Mouse (Mus musculus) liver, embryonic 12.5 days (tissue): Measurements from ENCODE around the gene Helq. TPM values are rescaled to one million over a fixed set of nuclear protein-coding genes. Genes with fewer than 3 reads are reported as not detected.

Source experiments
- ATAC-seq: fragments of 200-750 bp; cut with Nextera tagmentation; 2 replicates; pipeline ENCODE4 v1.8.0; 2017; ENCODE audit warnings: moderate number of reproducible peaks, mild to moderate bottlenecking, moderate library complexity
- H3K27ac ChIP-seq: fragments of 300-500 bp; sonication (generic); 2 replicates; pipeline ENCODE4 v1.5.1; 2016; ENCODE audit warnings: mild to moderate bottlenecking
- H3K27me3 ChIP-seq: fragments of 300-500 bp; sonication (generic); replicated peaks from 2 replicates; pipeline ENCODE4 v1.6.1; 2016; ENCODE audit warnings: mild to moderate bottlenecking, moderate library complexity
- H3K36me3 ChIP-seq: fragments of 300-500 bp; sonication (generic); 2 replicates; pipeline ENCODE4 v1.6.1; 2016; ENCODE audit warnings: mild to moderate bottlenecking, moderate library complexity
- H3K4me1 ChIP-seq: fragments of 300-500 bp; sonication (generic); 2 replicates; pipeline ENCODE4 v1.6.1; 2016
- H3K4me2 ChIP-seq: fragments of 300-500 bp; sonication (generic); 2 replicates; pipeline ENCODE4 v1.6.1; 2016; ENCODE audit warnings: mild to moderate bottlenecking, moderate library complexity
- H3K4me3 ChIP-seq: fragments of 300-500 bp; sonication (generic); 2 replicates; pipeline ENCODE4 v1.5.1; 2016; ENCODE audit warnings: mild to moderate bottlenecking, moderate library complexity
- H3K9ac ChIP-seq: fragments of 300-500 bp; sonication (generic); 2 replicates; pipeline ENCODE4 v1.6.1; 2016; ENCODE audit warnings: mild to moderate bottlenecking, moderate library complexity
- H3K9me3 ChIP-seq: fragments of 300-500 bp; sonication (generic); replicated peaks from 2 replicates; pipeline ENCODE4 v1.6.1; 2016; ENCODE audit warnings: mild to moderate bottlenecking, moderate library complexity
- WGBS: fragments of 180-500 bp; shearing (Covaris S2); methylation state at CpG from one replicate; pipeline ENCODE4 v1.1.7; 2016; ENCODE audit not compliant: insufficient replicate concordance; 5-methylcytosine and 5-hydroxymethylcytosine counted together
- polyA plus RNA-seq: library from polyadenylated mRNA; unstranded; fragments of >200 nt; fragmentation: Nextera tagmentation; extraction: Ambion mirVana; gene quantifications from 2 replicates; pipeline ENCODE4 v1.2.1, GENCODE M21; 2016

The Helq gene
- polyA plus RNA-seq, 1 experiment from 2014 or later, result 22.2 TPM

DNA sequence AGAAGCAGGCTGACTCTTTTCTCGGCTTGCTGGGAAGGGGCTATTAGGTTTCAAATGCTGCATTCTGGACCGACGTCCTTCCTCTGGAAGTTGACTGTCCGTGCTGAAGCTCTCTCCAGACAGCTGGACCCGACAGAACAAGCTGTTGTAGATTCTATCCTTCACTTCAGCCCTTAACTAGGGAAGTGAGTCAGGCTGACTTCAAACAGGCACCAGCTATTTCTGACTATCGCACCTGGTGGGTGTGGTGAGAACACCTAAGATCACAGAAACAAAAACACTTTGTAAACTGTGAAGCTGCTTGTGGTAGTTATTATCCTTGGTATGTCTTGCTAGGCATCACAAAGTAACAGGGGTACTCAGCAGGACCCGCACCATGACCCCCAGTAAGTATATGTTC lies 28.1 kb upstream of the Helq start:
- H3K4me1 ChIP-seq, result peaks cover under 1% of the 10 kb centered on the region; the same call in 1 of the 2 replicates
- H3K9me3 ChIP-seq, result no peaks in the 10 kb centered on the region
- no peaks in the 10 kb centered on the region; the same call in 1 of the 2 replicates for H3K27me3 ChIP-seq
- WGBS, result 63% methylated on average over 7 of the region's 7 CpGs
- H3K36me3 ChIP-seq, result no peaks in the 10 kb centered on the region
- no peak overlapping the region for H3K4me2 ChIP-seq
- no peak overlapping the region for H3K4me3 ChIP-seq
- no peak overlapping the region for H3K9ac ChIP-seq
- ATAC-seq, result no peak
- H3K27ac ChIP-seq, result no peak overlapping the region

DNA sequence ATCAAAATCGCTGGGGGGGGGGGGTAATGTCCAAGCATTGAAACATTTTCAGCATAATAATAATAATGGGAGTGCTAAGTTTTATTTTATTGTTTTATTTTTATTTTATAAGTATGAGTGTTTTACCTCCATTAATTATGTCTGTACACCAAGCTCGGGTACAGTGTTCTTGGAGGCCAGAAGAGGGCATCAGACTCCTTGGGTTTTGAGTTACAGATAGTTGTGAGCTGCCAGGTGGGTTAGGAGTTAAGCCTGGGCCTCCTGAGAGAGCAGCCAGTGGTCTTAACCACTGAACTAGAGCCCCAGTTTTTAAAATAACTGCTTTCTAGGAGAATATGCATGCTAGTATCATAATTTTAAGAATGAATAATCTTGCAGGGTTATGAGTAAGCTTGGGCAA lies 27.6 kb upstream of the Helq start:
- H3K27ac ChIP-seq, result no peak overlapping the region
- H3K4me3 ChIP-seq, result no peak overlapping the region
- no peak overlapping the region for H3K9ac ChIP-seq
- no peak overlapping the region for H3K4me2 ChIP-seq
- 15% methylated on average over 2 of the region's 2 CpGs for WGBS
- H3K27me3 ChIP-seq, result no peaks in the 10 kb centered on the region; the same call in 1 of the 2 replicates
- peaks cover 6% of the 10 kb centered on the region; the same call in 1 of the 2 replicates for H3K4me1 ChIP-seq
- H3K36me3 ChIP-seq, result no peaks in the 10 kb centered on the region
- H3K9me3 ChIP-seq, result no peaks in the 10 kb centered on the region
- ATAC-seq, result no peak

DNA sequence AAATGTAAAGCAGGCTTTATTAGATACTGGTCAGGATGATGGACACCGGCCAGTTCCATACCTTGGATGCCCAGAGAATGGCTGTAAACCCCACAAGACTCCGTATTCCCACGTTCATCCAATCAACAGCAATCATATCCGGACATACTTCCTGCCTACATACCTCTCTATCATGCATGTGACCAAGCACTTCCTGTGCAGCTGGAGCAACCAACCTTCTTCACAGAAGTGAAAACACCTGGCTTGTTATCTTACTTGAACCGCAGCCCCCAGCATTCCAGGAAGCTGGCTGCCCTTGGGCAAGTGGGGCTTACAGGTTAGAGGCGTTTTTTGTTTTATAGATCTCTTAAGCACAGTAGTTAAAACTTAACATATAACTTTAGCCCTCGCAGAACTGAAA lies 24.4 kb upstream of the Helq start:
- Histone ChIP-seq H3K9ac (no peak overlapping the region), H3K4me3 (no peak overlapping the region), H3K27me3 (no peaks in the 10 kb centered on the region; the same call in 1 of the 2 replicates), H3K9me3 (no peaks in the 10 kb centered on the region), H3K4me2 (no peak overlapping the region), H3K36me3 (peaks cover 5% of the 10 kb centered on the region), H3K27ac (no peak overlapping the region), H3K4me1 (peaks cover 15% of the 10 kb centered on the region)
- no peak for ATAC-seq
- 54% methylated on average over 7 of the region's 7 CpGs for WGBS

DNA sequence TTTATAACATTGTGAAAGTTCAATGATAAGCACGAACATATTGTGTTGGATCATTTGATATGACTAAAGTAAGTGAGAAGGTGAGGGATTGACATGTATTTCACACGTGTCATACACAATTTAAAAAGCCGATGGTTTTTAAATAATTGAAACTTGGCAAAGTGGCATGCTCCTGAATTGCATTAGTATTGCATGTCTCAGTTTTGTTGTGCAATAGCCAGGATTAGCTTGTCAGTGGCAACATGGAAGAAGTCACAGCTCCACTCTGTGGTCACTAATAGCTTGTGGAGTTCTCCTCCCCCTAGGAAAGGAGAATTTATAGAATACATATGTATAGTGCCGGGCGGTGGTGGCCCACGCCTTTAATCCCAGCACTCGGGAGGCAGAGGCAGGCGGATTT lies 23.0 kb upstream of the Helq start:
- H3K36me3 ChIP-seq, result peaks cover 19% of the 10 kb centered on the region
- WGBS, result 71% methylated on average over 8 of the region's 8 CpGs

DNA sequence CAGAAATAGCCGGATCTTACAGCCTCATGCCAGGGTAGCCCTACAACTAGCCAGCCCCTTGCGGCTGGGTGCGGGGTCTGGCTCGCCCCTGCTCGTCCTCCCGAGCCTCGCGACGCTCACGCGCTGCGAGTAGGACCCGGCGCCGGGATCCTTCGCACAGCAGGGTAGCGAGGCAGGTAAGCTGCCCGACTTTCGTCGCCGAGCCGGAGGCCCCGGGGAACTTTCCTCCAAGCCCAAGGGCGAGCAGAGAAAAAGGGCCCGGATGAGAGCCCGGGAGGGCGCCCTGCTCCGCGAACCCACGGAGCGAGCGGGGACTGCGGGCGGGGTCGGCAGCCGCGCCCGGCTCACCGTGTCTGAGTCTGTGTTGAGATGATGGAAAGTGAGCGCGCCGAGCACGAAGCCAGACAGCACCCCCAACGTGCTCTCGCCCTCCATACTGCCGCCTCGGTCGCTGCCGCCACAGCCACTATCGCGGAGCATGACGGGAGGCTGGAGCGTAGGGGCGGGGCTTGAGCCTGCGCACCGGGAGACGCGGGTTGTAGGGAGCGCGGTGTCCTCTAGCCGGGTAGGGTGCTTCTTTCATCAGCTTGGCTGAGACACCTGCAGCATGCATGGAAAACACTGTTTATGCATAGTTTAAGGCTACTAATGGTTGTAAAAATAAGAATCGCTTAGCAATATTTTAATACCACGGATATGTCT lies 22.2 kb upstream of the Helq start, which contains the start of gene Abraxas1:
Gene Abraxas1, minus strand, starts transcription at position 483 of the 702 bp plus-strand sequence.
- peak; percentile 95 for ATAC-seq
- WGBS, result under 1% methylated on average over 63 of the region's 63 CpGs
- H3K9me3 ChIP-seq, result no peaks in the 10 kb centered on the region

More for the DNA sequence above, 23.0 kb upstream of the Helq start:
- no peak for ATAC-seq
- peak overlapping the region; percentile 97; the same call in 1 of the 2 replicates for H3K9ac ChIP-seq
- peaks cover 15% of the 10 kb centered on the region for H3K4me1 ChIP-seq
- H3K27ac ChIP-seq, result no peak overlapping the region
- H3K4me2 ChIP-seq, result peak overlapping the region; percentile 83
- H3K27me3 ChIP-seq, result no peaks in the 10 kb centered on the region
- no peaks in the 10 kb centered on the region for H3K9me3 ChIP-seq
- peak overlapping the region; percentile 86 for H3K4me3 ChIP-seq

DNA sequence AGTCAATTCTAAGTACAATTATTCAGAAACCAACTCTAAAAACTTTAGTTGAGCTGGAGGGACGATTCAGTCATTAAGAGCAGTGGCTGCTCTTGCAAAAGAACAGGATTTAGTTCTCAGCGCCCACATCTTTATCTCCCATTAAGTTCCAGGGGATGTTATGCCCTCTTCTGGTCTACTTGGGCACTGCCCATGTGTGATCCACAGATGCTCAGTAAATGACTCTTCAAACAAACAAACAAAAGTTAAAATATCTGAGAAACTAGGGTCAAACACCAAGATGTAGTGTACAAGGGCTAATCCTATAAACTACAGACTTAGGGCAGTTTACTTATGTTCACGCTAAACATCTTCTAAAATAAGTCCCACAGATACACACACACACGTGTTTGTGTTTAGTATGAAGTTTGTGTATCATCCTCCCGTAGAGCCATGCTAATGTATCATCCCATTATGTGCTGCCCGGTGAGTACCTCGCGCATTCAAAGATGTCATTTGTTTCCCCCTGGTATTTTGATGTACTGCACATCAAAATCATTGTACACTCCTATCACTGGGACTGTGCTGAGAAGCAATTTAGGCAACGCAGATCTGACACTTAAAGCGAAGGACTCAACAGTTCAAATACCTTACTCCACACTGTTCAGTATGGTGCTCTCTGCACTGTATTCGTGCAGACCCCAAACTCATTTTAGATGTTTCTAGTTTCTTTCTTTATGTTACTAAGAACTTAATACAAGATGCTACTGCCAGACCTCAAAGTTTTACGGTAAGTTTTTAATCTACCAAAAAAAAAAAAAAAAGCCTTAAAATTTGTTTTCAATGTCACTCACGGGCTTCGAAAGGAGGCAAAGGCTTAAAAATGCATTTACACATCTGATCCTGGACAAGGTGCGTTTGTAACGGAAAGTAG lies 21.4 kb upstream of the Helq start:
- Histone ChIP-seq H3K9ac (peak overlapping the region; percentile 97), H3K4me3 (peak overlapping the region; percentile 86), H3K27me3 (no peaks in the 10 kb centered on the region), H3K27ac (peak overlapping the region; percentile 87), H3K36me3 (peaks cover 30% of the 10 kb centered on the region), H3K9me3 (no peaks in the 10 kb centered on the region), H3K4me1 (peaks cover 15% of the 10 kb centered on the region), H3K4me2 (peak overlapping the region; percentile 83)
- ATAC-seq, result peak; percentile 63
- 22% methylated on average over 16 of the region's 16 CpGs for WGBS

More for the DNA sequence above, 22.2 kb upstream of the Helq start, which contains the start of gene Abraxas1:
- Histone ChIP-seq H3K36me3 (peaks cover 27% of the 10 kb centered on the region), H3K4me2 (peak within 1 kb of the TSS; percentile 83), H3K9ac (peak within 1 kb of the TSS; percentile 97), H3K4me3 (peak within 1 kb of the TSS; percentile 86), H3K27ac (peak within 1 kb of the TSS; percentile 87), H3K4me1 (peaks cover 15% of the 10 kb centered on the region), H3K27me3 (no peaks in the 10 kb centered on the region)

DNA sequence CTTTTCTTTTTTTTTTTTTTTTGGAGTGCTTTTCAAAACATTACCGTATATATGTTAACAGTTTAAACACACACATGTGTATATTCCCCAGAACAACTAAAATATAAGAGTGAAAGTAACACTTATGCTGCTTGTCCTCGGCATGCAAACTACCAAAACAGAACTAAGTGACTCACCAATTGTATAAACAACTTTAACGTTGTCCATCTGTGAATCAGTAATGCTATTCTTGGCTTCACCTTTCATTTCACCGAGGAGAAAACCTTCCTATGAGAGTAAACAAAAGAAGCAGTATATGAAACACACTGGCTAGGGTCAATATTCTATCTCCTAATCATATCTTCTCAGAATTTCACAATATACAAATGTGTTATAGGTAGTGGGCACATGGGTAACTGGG lies 19.9 kb upstream of the Helq start:
- Histone ChIP-seq H3K27ac (no peak overlapping the region), H3K4me1 (peaks cover 15% of the 10 kb centered on the region), H3K36me3 (peaks cover 43% of the 10 kb centered on the region), H3K27me3 (no peaks in the 10 kb centered on the region), H3K9me3 (no peaks in the 10 kb centered on the region), H3K4me3 (no peak overlapping the region), H3K9ac (no peak overlapping the region), H3K4me2 (no peak overlapping the region)
- WGBS, result 87% methylated on average over 4 of the region's 4 CpGs
- no peak for ATAC-seq

DNA sequence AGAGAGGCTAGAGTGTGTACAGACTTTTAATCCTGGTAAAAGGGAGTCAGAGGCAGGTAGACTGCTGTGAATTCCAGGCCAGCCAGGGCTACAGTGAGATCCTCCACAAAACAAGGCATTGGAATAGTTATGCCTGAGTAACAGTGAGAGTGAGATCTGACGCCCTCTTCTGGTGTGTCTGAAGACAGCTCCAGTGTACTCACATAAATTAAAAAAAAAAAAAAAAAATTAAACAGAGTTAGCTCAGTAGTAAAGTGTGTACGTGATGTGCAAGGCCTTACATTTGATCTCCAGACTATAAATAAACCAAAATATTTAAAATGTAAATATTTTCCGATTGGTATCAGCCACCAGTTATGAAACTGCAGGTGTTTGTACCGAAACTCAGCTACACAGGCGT lies 4.3 kb downstream of the Helq start:
- Histone ChIP-seq H3K9ac (no peak overlapping the region), H3K27me3 (no peaks in the 10 kb centered on the region), H3K27ac (no peak overlapping the region), H3K4me3 (no peak overlapping the region), H3K4me2 (no peak overlapping the region), H3K9me3 (no peaks in the 10 kb centered on the region), H3K36me3 (peaks cover 78% of the 10 kb centered on the region), H3K4me1 (peaks cover 21% of the 10 kb centered on the region)
- 74% methylated on average over 5 of the region's 5 CpGs for WGBS
- ATAC-seq, result no peak

DNA sequence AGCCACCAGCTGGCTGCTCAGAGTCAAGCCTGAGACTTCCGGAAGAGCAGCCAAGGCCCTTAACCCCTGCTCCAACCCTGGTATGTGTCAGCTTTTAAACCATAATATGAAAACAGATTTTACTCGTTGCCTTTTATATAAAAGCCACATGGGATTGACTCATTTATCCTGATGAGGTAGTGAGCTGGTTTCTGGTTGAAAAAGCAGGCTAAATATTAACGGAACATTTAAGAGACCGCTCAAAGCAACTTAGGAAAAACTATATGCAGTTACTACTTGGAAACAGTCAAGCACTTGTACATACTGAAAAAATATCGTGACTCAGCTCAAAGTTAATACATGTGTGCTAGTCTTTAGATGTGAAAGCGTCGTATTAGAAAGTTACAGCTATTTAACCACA lies 6.1 kb downstream of the Helq start:
- no peaks in the 10 kb centered on the region for H3K27me3 ChIP-seq
- H3K27ac ChIP-seq, result no peak overlapping the region
- H3K9me3 ChIP-seq, result no peaks in the 10 kb centered on the region
- 88% methylated on average over 7 of the region's 7 CpGs for WGBS
- no peak for ATAC-seq
- no peak overlapping the region for H3K4me2 ChIP-seq
- H3K4me3 ChIP-seq, result no peak overlapping the region
- H3K9ac ChIP-seq, result no peak overlapping the region
- H3K36me3 ChIP-seq, result peaks cover 97% of the 10 kb centered on the region
- H3K4me1 ChIP-seq, result peaks cover 14% of the 10 kb centered on the region

DNA sequence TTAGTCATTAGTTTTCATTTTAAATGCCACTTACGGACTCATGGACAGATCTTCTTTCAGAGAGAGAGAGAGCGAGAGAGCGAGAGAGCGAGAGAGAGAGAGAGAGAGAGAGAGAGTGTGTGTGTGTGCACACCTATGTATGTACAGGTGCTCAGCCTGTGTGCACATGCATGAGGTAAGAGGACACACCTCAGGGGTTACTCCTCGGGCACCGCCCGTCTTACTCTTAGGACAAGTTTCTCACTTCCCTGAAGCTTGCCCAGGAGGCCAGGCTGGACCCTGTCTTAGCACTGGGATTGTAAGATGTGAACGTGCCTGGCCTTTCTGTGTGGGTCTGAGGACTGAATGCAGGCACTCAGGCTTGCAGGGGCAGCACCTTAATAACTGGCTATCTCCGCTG lies 10.9 kb downstream of the Helq start:
- Histone ChIP-seq H3K4me1 (0 out of 2 replicates have a peak, but pooled peaks cover 1% of the 10 kb centered on the region), H3K27ac (no peak overlapping the region), H3K27me3 (no peaks in the 10 kb centered on the region), H3K4me3 (no peak overlapping the region), H3K4me2 (no peak overlapping the region), H3K9me3 (no peaks in the 10 kb centered on the region), H3K36me3 (peaks cover 99% of the 10 kb centered on the region), H3K9ac (no peak overlapping the region)
- WGBS, result 86% methylated on average over 9 of the region's 9 CpGs
- ATAC-seq, result no peak

DNA sequence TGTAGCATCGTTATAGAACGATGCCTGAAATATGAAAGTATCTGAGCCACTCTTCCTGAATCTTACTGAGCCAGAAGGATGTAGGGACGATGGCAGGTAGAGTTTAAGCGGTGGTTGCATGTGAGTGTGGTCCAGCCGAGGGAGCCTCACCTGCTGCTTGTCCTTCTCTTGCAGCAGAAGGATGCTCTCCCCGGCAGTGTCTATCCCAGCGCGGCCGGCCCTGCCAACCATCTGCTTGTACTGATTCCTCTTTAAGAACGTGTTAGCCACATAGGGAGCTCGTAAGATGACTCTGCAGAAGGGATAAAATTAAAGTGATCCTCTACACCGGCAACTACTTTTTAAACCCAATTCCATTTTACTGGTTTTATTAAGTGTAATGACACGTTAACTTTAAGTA lies 19.4 kb downstream of the Helq start:
- Histone ChIP-seq H3K4me2 (no peak overlapping the region), H3K9me3 (no peaks in the 10 kb centered on the region), H3K36me3 (peaks cover 94% of the 10 kb centered on the region), H3K9ac (no peak overlapping the region), H3K27me3 (no peaks in the 10 kb centered on the region), H3K4me3 (no peak overlapping the region), H3K27ac (no peak overlapping the region), H3K4me1 (no peaks in the 10 kb centered on the region)
- no peak for ATAC-seq
- WGBS, result 92% methylated on average over 13 of the region's 13 CpGs

DNA sequence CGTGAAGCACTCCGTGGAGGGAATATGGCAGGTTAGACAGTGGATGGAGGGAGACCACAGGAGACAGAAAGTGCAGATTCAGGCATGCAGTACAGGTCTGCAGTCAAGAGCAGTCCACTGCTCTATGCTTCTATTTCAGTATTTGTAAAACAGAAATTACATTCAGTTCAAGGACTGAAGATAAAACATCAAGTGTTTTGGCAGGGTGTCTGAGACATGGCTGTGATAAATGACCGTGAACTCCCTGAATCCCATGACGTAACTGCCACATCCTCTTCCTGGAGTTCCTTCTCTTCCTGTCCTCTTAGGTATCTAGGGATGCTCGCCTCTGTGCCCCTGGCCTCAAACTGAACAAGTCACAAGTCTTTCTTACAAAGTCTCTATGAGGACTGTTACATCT lies 21.5 kb downstream of the Helq start:
- 85% methylated on average over 5 of the region's 5 CpGs for WGBS
- no peak overlapping the region for H3K4me2 ChIP-seq
- H3K4me1 ChIP-seq, result no peaks in the 10 kb centered on the region
- H3K9me3 ChIP-seq, result no peaks in the 10 kb centered on the region
- no peak overlapping the region for H3K4me3 ChIP-seq
- ATAC-seq, result no peak
- H3K27ac ChIP-seq, result no peak overlapping the region
- H3K9ac ChIP-seq, result no peak overlapping the region
- H3K27me3 ChIP-seq, result no peaks in the 10 kb centered on the region
- H3K36me3 ChIP-seq, result peaks cover 92% of the 10 kb centered on the region
